Mouse (Mus musculus) neural tube, embryonic 11.5 days (tissue): ENCODE results near the gene Aktip. TPM values are rescaled to one million over a fixed set of nuclear protein-coding genes. Genes with fewer than 3 reads are reported as not detected.

Experiments
- ATAC-seq: fragments of 200-750 bp; cut with Nextera tagmentation; 2 replicates; pipeline ENCODE4 v1.8.0; 2017; ENCODE audit warnings: moderate number of reproducible peaks, mild to moderate bottlenecking, moderate TSS enrichment, moderate library complexity; ENCODE audit not compliant: insufficient read depth, low FRiP score, low TSS enrichment
- DNase-seq: peaks from one replicate; pipeline ENCODE4 v3.0.0-alpha.2; 2015; ENCODE audit warnings: low spot score
- H3K27ac ChIP-seq: fragments of 300-500 bp; sonication (generic); 2 replicates; pipeline ENCODE4 v1.5.1; 2014; ENCODE audit warnings: low read depth, mild to moderate bottlenecking, low read length
- H3K27me3 ChIP-seq: fragments of 300-500 bp; sonication (generic); 2 replicates; pipeline ENCODE4 v1.6.1; 2014; ENCODE audit warnings: mild to moderate bottlenecking, low read length, mixed read lengths; ENCODE audit not compliant: control insufficient read depth, insufficient read depth
- H3K36me3 ChIP-seq: fragments of 300-500 bp; sonication (generic); 2 replicates; pipeline ENCODE4 v1.6.1; 2014; ENCODE audit warnings: mild to moderate bottlenecking, low read length, moderate library complexity, mixed read lengths; ENCODE audit not compliant: control insufficient read depth, insufficient read depth
- H3K4me1 ChIP-seq: fragments of 300-500 bp; sonication (generic); 2 replicates; pipeline ENCODE4 v1.6.1; 2014; ENCODE audit warnings: low read length, mixed read lengths; ENCODE audit not compliant: control insufficient read depth, insufficient read depth
- H3K4me2 ChIP-seq: fragments of 300-500 bp; sonication (generic); 2 replicates; pipeline ENCODE4 v1.6.1; 2014; ENCODE audit warnings: low read depth, mild to moderate bottlenecking, moderate library complexity
- H3K4me3 ChIP-seq: fragments of 300-500 bp; sonication (generic); 2 replicates; pipeline ENCODE4 v1.5.1; 2014; ENCODE audit warnings: low read depth, low read length
- H3K9ac ChIP-seq: fragments of 300-500 bp; sonication (generic); 2 replicates; pipeline ENCODE4 v1.6.1; 2014; ENCODE audit warnings: mild to moderate bottlenecking, low read length
- H3K9me3 ChIP-seq: fragments of 300-500 bp; sonication (generic); 2 replicates; pipeline ENCODE4 v1.6.1; 2016; ENCODE audit warnings: low read length; ENCODE audit not compliant: control insufficient read depth
- WGBS: fragments of 180-500 bp; shearing (Covaris S2); extraction: QIAGEN DNeasy Blood & Tissue Kit; methylation state at CpG from one replicate; pipeline ENCODE4 v1.1.7; 2014; 5-methylcytosine and 5-hydroxymethylcytosine counted together
- polyA plus RNA-seq: library from polyadenylated mRNA; unstranded; fragments of >200 nt; fragmentation: Nextera tagmentation; extraction: Ambion mirVana; gene quantifications from 2 replicates; pipeline ENCODE4 v1.2.1, GENCODE M21; 2014

Aktip gene
- polyA plus RNA-seq, 1 experiment from 2014 or later: 82.0 TPM

GRCm38 (mm10) chr8:91149298-91149697 lies 50.5 kb downstream of the Aktip start:
- DNase-seq (no peak), ATAC-seq (no peak)
- H3K4me1 ChIP-seq: no peaks in the 10 kb centered on the region
- H3K27me3 ChIP-seq: no peaks in the 10 kb centered on the region
- WGBS: 62% methylated on average over 3 of the region's 3 CpGs
- no peaks in the 10 kb centered on the region for H3K9me3 ChIP-seq
- H3K4me2 ChIP-seq: no peak overlapping the region
- no peak overlapping the region for H3K27ac ChIP-seq
- H3K36me3 ChIP-seq: no peaks in the 10 kb centered on the region
- no peak overlapping the region for H3K4me3 ChIP-seq
- H3K9ac ChIP-seq: no peak overlapping the region

- ATAC-seq (no peak), DNase-seq (no peak)
- Histone ChIP-seq H3K4me2 (no peak overlapping the region), H3K4me1 (no peaks in the 10 kb centered on the region), H3K9me3 (no peaks in the 10 kb centered on the region), H3K9ac (no peak overlapping the region), H3K27ac (no peak overlapping the region), H3K36me3 (no peaks in the 10 kb centered on the region), H3K27me3 (no peaks in the 10 kb centered on the region), H3K4me3 (no peak overlapping the region)
- 74% methylated on average over 15 of the region's 15 CpGs for whole genome bisulfite sequencing
Observed at GRCm38 (mm10) chr8:91148643-91149178, 51.1 kb downstream of the Aktip start.

GRCm38 (mm10) chr8:91147715-91148114 lies 52.1 kb downstream of the Aktip start:
- H3K9me3 ChIP-seq: no peaks in the 10 kb centered on the region
- no peak overlapping the region for H3K4me3 ChIP-seq
- H3K36me3 ChIP-seq: no peaks in the 10 kb centered on the region
- H3K4me2 ChIP-seq: no peak overlapping the region
- WGBS: 12% methylated on average over 6 of the region's 6 CpGs
- ATAC-seq: no peak
- no peaks in the 10 kb centered on the region for H3K4me1 ChIP-seq
- no peak overlapping the region for H3K9ac ChIP-seq
- DNase-seq: no peak
- H3K27me3 ChIP-seq: no peaks in the 10 kb centered on the region
- H3K27ac ChIP-seq: no peak overlapping the region

- ATAC-seq (no peak), DNase-seq (no peak)
- no peaks in the 10 kb centered on the region for H3K36me3 ChIP-seq
- H3K9ac ChIP-seq: no peak overlapping the region
- H3K4me1 ChIP-seq: peaks cover under 1% of the 10 kb centered on the region; the same call in 1 of the 2 replicates
- H3K9me3 ChIP-seq: no peaks in the 10 kb centered on the region
- H3K27me3 ChIP-seq: no peaks in the 10 kb centered on the region
- no peak overlapping the region for H3K4me3 ChIP-seq
- H3K27ac ChIP-seq: no peak overlapping the region
- 91% methylated on average over 4 of the region's 4 CpGs for WGBS
- H3K4me2 ChIP-seq: no peak overlapping the region
Observed at GRCm38 (mm10) chr8:91140828-91141227, 58.9 kb downstream of the Aktip start.

DNA sequence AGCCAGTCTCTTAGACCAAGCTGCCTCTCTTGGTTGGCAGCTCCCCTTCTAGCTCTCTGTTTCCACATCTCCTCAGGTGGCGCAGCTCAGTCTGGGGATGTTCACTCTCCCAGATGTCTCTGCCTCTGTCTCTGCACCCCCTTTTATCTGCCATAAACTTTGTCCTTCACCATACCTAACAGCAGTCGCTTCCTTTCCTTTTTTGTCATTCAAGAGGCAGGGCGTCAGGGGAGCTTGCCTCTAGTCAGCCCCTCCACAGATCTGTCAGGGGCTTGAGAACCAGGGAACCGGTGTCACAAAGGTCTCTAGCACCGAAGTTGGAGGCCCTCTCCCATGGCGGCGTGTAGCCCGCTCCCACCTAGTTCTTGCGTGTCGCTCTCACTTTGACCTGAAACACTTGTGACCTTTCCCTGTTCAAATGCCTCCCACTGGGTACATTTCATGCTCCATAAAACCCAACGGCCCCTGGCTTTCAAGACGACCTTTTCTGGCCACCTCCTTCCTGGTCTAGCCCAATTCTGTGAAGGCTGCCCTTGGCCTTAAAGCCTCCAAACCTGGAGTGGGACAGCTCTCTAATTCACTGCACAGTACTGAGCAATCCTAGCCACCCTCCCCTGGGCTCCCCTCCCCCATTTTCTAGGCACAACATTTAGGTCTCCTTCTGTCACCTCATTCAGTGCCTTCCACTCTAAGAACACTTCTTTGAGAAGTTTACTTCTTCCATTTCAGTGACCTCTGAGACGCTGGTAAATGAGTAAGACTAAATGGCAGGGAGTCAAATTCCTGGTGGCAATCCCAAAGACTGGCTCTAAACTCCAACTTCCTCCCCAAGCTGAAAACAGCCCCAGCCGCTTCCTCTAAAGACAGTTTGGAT lies 64.2 kb downstream of the Aktip start:
- H3K4me1 ChIP-seq: peaks cover 14% of the 10 kb centered on the region
- no peaks in the 10 kb centered on the region for H3K36me3 ChIP-seq
- no peak overlapping the region for H3K4me3 ChIP-seq
- DNase-seq (no peak), ATAC-seq (no peak)
- H3K4me2 ChIP-seq: no peak overlapping the region
- no peaks in the 10 kb centered on the region for H3K27me3 ChIP-seq
- 0 out of 2 replicates have a peak overlapping the region, but pooled peaks have one; percentile 16 for H3K9ac ChIP-seq
- H3K27ac ChIP-seq: peak overlapping the region; percentile 51; the same call in 1 of the 2 replicates
- H3K9me3 ChIP-seq: no peaks in the 10 kb centered on the region
- 33% methylated on average over 14 of the region's 14 CpGs for WGBS

- Histone ChIP-seq H3K4me1 (peaks cover 14% of the 10 kb centered on the region), H3K9me3 (no peaks in the 10 kb centered on the region), H3K27ac (peak overlapping the region; percentile 51), H3K4me2 (peak overlapping the region; percentile 32), H3K36me3 (no peaks in the 10 kb centered on the region), H3K27me3 (no peaks in the 10 kb centered on the region), H3K4me3 (peak overlapping the region; percentile 83; the same call in 1 of the 2 replicates), H3K9ac (no peak overlapping the region)
- DNase-seq (peak; percentile 30), ATAC-seq (peak; percentile 0; the same call in 1 of the 2 replicates)
- WGBS: 27% methylated on average over 12 of the region's 12 CpGs
Observed at GRCm38 (mm10) chr8:91134659-91135058, 65.1 kb downstream of the Aktip start.

DNA sequence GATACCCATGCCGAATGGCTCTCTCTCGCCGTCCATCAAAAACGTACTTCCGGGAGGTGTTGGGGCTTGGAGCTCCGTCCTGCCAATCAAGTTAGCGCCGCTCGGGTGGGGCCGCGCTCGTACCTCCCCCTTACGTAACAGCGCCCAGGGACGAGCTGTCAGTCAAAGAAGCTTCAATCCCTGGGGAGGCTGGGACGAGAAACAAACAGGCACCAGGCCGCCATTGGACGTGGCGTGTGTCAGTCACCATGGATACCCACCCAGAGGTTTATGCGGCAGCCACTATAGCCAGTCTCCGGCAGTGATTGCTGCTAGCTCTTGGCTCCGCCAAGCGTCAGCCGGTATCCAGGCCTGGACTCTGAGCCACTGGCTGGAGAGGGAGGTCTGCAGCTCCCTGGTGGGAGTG lies 65.7 kb downstream of the Aktip start:
- WGBS: under 1% methylated on average over 24 of the region's 24 CpGs
- no peaks in the 10 kb centered on the region for H3K9me3 ChIP-seq
- H3K36me3 ChIP-seq: no peaks in the 10 kb centered on the region
- ATAC-seq (peak; percentile 99), DNase-seq (peak; percentile 98)
- peak overlapping the region; percentile 32 for H3K4me2 ChIP-seq
- H3K4me1 ChIP-seq: peaks cover 14% of the 10 kb centered on the region
- H3K27me3 ChIP-seq: no peaks in the 10 kb centered on the region
- H3K27ac ChIP-seq: peak overlapping the region; percentile 36
- H3K9ac ChIP-seq: no peak overlapping the region
- peak overlapping the region; percentile 83 for H3K4me3 ChIP-seq

- Histone ChIP-seq H3K4me2 (peak overlapping the region; percentile 86), H3K4me1 (peaks cover 14% of the 10 kb centered on the region), H3K9ac (peak overlapping the region; percentile 68), H3K36me3 (no peaks in the 10 kb centered on the region), H3K4me3 (peak overlapping the region; percentile 83), H3K9me3 (no peaks in the 10 kb centered on the region), H3K27ac (peak overlapping the region; percentile 35; the same call in 1 of the 2 replicates), H3K27me3 (no peaks in the 10 kb centered on the region)
- DNase-seq (no peak), ATAC-seq (no peak; the same call in 1 of the 2 replicates)
- under 1% methylated on average over 54 of the region's 58 CpGs for WGBS
Observed at GRCm38 (mm10) chr8:91133441-91134069, 66.2 kb downstream of the Aktip start.
